Mouse (Mus musculus): ENCODE data around the gene Acly. TPM values are rescaled to one million over a fixed set of nuclear protein-coding genes. Genes with fewer than 3 reads are reported as not detected.

The Acly gene
- polyA plus RNA-seq, 1 experiment from 2014 or later, result 219 TPM

DNA sequence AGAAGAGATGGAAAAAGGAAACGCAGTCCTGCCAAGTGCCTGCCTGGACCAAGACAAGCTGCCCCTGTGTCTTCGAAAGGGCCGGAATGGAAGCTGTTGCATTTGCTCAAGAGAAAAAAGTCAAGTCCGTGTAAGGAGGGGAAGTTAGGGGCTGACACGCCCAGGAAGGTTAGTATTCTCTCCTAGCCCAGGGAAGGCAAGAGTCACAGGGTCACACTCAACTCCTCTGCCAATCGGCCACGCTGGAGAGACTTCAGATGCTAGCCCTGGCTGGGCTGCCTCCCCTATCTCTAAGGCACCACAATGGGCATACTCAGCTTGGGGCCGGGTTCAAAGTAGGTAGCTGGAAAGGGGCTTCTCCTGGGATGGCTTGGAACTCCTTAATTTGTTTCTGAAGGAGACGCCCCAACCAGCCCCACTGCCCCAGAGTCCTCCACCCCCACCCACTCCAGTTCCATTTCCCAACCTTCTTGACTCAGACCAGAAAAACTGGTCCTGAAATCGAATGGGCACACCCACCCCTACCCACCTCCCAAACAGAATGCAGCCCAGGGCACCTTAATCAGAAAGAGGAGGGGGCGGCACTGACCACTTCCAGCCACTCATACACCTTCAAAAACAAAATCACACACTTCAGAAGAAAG, 2.7 kb downstream of the Acly start:
- Histone ChIP-seq H3K9me3 (ENCODE audit: control insufficient read depth, low read length) (no peaks in the 10 kb centered on the region), H3K4me3 (replicated peaks; ENCODE audit: low read depth, low read length) (peak overlapping the region; percentile 90), H3K27me3 (ENCODE audit: control insufficient read depth, insufficient read depth, low read length) (no peaks in the 10 kb centered on the region), H3K4me1 (ENCODE audit: control insufficient read depth, insufficient read depth, low read length) (peaks cover 25% of the 10 kb centered on the region), H3K4me2 (ENCODE audit: low read length) (peak overlapping the region; percentile 96), H3K27ac (replicated peaks; ENCODE audit: low read depth, low read length) (0 out of 2 replicates have a peak overlapping the region, but pooled peaks have one; percentile 5), H3K36me3 (ENCODE audit: control insufficient read depth, insufficient read depth, low read length) (peaks cover 41% of the 10 kb centered on the region), H3K9ac (replicated peaks; ENCODE audit: low read length) (peak overlapping the region; percentile 79)
- 52% methylated on average over 11 of the region's 11 CpGs for WGBS
- no peak for ATAC-seq (ENCODE audit: low FRiP score, low TSS enrichment)
- DNase-seq, result no peak

DNA sequence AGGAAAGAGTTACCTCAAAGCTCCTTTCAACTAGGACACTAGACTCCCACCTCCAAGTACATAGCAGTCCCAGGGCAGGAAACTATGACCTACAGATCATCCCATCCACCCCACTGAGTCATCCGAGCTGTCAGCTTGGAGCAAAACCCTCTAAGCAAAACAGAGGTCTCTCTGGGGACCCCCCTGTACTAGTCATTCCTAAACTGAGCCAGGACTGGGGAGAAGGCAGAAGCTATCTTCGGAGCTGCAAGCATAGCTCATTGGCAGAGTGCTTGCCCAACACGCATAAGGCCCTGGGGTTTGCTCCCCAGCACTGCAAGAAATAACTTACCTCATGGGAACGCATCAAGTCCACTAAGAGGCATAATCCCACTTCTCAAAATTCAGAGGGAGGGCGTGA, 3.4 kb downstream of the Acly start:
- H3K4me1 ChIP-seq (ENCODE audit: control insufficient read depth, insufficient read depth, low read length), result peaks cover 25% of the 10 kb centered on the region
- H3K27me3 ChIP-seq (ENCODE audit: control insufficient read depth, insufficient read depth, low read length), result no peaks in the 10 kb centered on the region
- ATAC-seq (ENCODE audit: low FRiP score, low TSS enrichment) (no peak), DNase-seq (no peak)
- H3K4me3 ChIP-seq (replicated peaks; ENCODE audit: low read depth, low read length), result no peak overlapping the region
- no peaks in the 10 kb centered on the region for H3K9me3 ChIP-seq (ENCODE audit: control insufficient read depth, low read length)
- H3K9ac ChIP-seq (replicated peaks; ENCODE audit: low read length), result no peak overlapping the region; the same call in 1 of the 2 replicates
- no peak overlapping the region for H3K27ac ChIP-seq (replicated peaks; ENCODE audit: low read depth, low read length)
- H3K36me3 ChIP-seq (ENCODE audit: control insufficient read depth, insufficient read depth, low read length), result peaks cover 49% of the 10 kb centered on the region
- peak overlapping the region; percentile 96; the same call in 1 of the 2 replicates for H3K4me2 ChIP-seq (ENCODE audit: low read length)
- 81% methylated on average over 5 of the region's 5 CpGs for WGBS

DNA sequence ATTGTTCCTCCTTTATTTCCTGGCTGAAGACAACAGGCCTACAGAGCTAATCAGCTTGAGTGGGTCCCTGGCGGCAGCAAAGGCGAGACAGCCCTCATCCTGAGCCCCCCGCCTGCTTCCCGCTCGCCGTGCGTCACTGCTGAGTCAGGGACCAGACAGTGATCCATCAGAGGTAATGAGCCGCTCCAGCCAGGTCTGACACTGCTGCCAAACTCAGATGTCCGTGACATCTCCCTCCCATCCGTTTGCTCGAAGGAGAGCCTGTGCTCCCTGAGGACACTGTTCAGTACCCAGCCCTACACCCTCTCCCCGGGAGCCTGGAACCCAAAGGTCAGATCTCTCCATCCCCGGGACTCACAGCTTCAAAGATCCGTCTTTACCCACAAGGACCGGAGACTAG, 7.0 kb downstream of the Acly start:
- WGBS, result 89% methylated on average over 15 of the region's 15 CpGs
- DNase-seq, result no peak
- ATAC-seq (ENCODE audit: low FRiP score, low TSS enrichment), result no peak
- H3K9ac ChIP-seq (replicated peaks; ENCODE audit: low read length), result no peak overlapping the region
- no peak overlapping the region for H3K4me3 ChIP-seq (replicated peaks; ENCODE audit: low read depth, low read length)
- no peak overlapping the region for H3K4me2 ChIP-seq (ENCODE audit: low read length)
- no peaks in the 10 kb centered on the region for H3K27me3 ChIP-seq (ENCODE audit: control insufficient read depth, insufficient read depth, low read length)
- no peak overlapping the region for H3K27ac ChIP-seq (replicated peaks; ENCODE audit: low read depth, low read length)
- peaks cover 17% of the 10 kb centered on the region for H3K4me1 ChIP-seq (ENCODE audit: control insufficient read depth, insufficient read depth, low read length)
- peaks cover 82% of the 10 kb centered on the region for H3K36me3 ChIP-seq (ENCODE audit: control insufficient read depth, insufficient read depth, low read length)
- H3K9me3 ChIP-seq (ENCODE audit: control insufficient read depth, low read length), result no peaks in the 10 kb centered on the region

GRCm38 (mm10) chr11:100519188-100519587, 8.6 kb downstream of the Acly start:
- H3K36me3 ChIP-seq (ENCODE audit: control insufficient read depth, insufficient read depth, low read length), result peaks cover 96% of the 10 kb centered on the region
- H3K27ac ChIP-seq (replicated peaks; ENCODE audit: low read depth, low read length), result no peak overlapping the region
- no peak overlapping the region for H3K4me2 ChIP-seq (ENCODE audit: low read length)
- no peak for ATAC-seq (ENCODE audit: low FRiP score, low TSS enrichment)
- H3K4me1 ChIP-seq (ENCODE audit: control insufficient read depth, insufficient read depth, low read length), result peaks cover under 1% of the 10 kb centered on the region; the same call in 1 of the 2 replicates
- H3K9ac ChIP-seq (replicated peaks; ENCODE audit: low read length), result no peak overlapping the region
- DNase-seq, result no peak
- H3K27me3 ChIP-seq (ENCODE audit: control insufficient read depth, insufficient read depth, low read length), result no peaks in the 10 kb centered on the region
- 82% methylated on average over 7 of the region's 7 CpGs for WGBS
- H3K4me3 ChIP-seq (replicated peaks; ENCODE audit: low read depth, low read length), result no peak overlapping the region
- no peaks in the 10 kb centered on the region for H3K9me3 ChIP-seq (ENCODE audit: control insufficient read depth, low read length)

- Histone ChIP-seq H3K4me3 (replicated peaks; ENCODE audit: low read depth, low read length) (no peak overlapping the region), H3K9me3 (ENCODE audit: control insufficient read depth, low read length) (no peaks in the 10 kb centered on the region), H3K27ac (replicated peaks; ENCODE audit: low read depth, low read length) (no peak overlapping the region), H3K36me3 (ENCODE audit: control insufficient read depth, insufficient read depth, low read length) (peaks cover 98% of the 10 kb centered on the region), H3K4me1 (ENCODE audit: control insufficient read depth, insufficient read depth, low read length) (no peaks in the 10 kb centered on the region), H3K9ac (replicated peaks; ENCODE audit: low read length) (no peak overlapping the region), H3K27me3 (ENCODE audit: control insufficient read depth, insufficient read depth, low read length) (no peaks in the 10 kb centered on the region), H3K4me2 (ENCODE audit: low read length) (no peak overlapping the region)
- DNase-seq (peak; percentile 36), ATAC-seq (ENCODE audit: low FRiP score, low TSS enrichment) (no peak)
- 63% methylated on average over 5 of the region's 5 CpGs for WGBS
Observed at GRCm38 (mm10) chr11:100518188-100518591, 9.6 kb downstream of the Acly start.

- Histone ChIP-seq H3K36me3 (ENCODE audit: control insufficient read depth, insufficient read depth, low read length) (peaks cover 97% of the 10 kb centered on the region), H3K27ac (replicated peaks; ENCODE audit: low read depth, low read length) (no peak overlapping the region), H3K9ac (replicated peaks; ENCODE audit: low read length) (no peak overlapping the region), H3K4me2 (ENCODE audit: low read length) (no peak overlapping the region), H3K4me3 (replicated peaks; ENCODE audit: low read depth, low read length) (no peak overlapping the region), H3K9me3 (ENCODE audit: control insufficient read depth, low read length) (no peaks in the 10 kb centered on the region), H3K4me1 (ENCODE audit: control insufficient read depth, insufficient read depth, low read length) (no peaks in the 10 kb centered on the region), H3K27me3 (ENCODE audit: control insufficient read depth, insufficient read depth, low read length) (no peaks in the 10 kb centered on the region)
- 80% methylated on average over 9 of the region's 9 CpGs for WGBS
- no peak for ATAC-seq (ENCODE audit: low FRiP score, low TSS enrichment)
- DNase-seq, result no peak
Observed at GRCm38 (mm10) chr11:100516291-100516690, 11.5 kb downstream of the Acly start.

- Histone ChIP-seq H3K9me3 (ENCODE audit: control insufficient read depth, low read length) (no peaks in the 10 kb centered on the region), H3K4me2 (ENCODE audit: low read length) (no peak overlapping the region), H3K27ac (replicated peaks; ENCODE audit: low read depth, low read length) (no peak overlapping the region), H3K27me3 (ENCODE audit: control insufficient read depth, insufficient read depth, low read length) (no peaks in the 10 kb centered on the region), H3K4me3 (replicated peaks; ENCODE audit: low read depth, low read length) (no peak overlapping the region), H3K9ac (replicated peaks; ENCODE audit: low read length) (no peak overlapping the region), H3K36me3 (ENCODE audit: control insufficient read depth, insufficient read depth, low read length) (peaks cover 97% of the 10 kb centered on the region), H3K4me1 (ENCODE audit: control insufficient read depth, insufficient read depth, low read length) (no peaks in the 10 kb centered on the region)
- ATAC-seq (ENCODE audit: low FRiP score, low TSS enrichment), result no peak
- WGBS, result 95% methylated on average over 9 of the region's 9 CpGs
- no peak for DNase-seq
Observed at GRCm38 (mm10) chr11:100515789-100516188, 12.0 kb downstream of the Acly start.

- H3K27ac ChIP-seq (replicated peaks; ENCODE audit: low read depth, low read length), result no peak overlapping the region
- H3K4me2 ChIP-seq (ENCODE audit: low read length), result no peak overlapping the region
- H3K4me3 ChIP-seq (replicated peaks; ENCODE audit: low read depth, low read length), result no peak overlapping the region
- no peaks in the 10 kb centered on the region for H3K9me3 ChIP-seq (ENCODE audit: control insufficient read depth, low read length)
- ATAC-seq (ENCODE audit: low FRiP score, low TSS enrichment) (no peak), DNase-seq (no peak)
- peaks cover 97% of the 10 kb centered on the region for H3K36me3 ChIP-seq (ENCODE audit: control insufficient read depth, insufficient read depth, low read length)
- H3K4me1 ChIP-seq (ENCODE audit: control insufficient read depth, insufficient read depth, low read length), result no peaks in the 10 kb centered on the region
- H3K27me3 ChIP-seq (ENCODE audit: control insufficient read depth, insufficient read depth, low read length), result no peaks in the 10 kb centered on the region
- no peak overlapping the region for H3K9ac ChIP-seq (replicated peaks; ENCODE audit: low read length)
- WGBS, result 96% methylated on average over 9 of the region's 9 CpGs
Observed at GRCm38 (mm10) chr11:100515061-100515460, 12.7 kb downstream of the Acly start.

DNA sequence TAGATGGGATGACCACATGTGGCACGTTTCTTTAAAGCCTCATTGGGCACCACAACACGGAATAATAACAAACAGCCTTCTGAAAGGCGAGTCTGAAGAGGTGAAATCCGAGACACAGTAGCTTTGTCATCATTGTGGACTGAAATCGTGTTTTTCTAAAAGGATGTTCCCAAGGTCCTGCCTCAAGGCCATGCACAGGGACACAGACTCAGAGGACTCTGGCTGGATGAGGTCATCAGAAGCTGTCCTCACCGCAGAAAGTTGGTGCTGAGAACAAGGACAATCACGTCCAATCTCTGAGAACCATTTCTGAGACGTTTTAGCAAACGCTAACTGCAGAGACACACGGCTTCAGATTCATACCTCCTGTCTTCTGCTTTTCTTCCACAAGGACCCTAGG, 14.1 kb downstream of the Acly start:
- DNase-seq (no peak), ATAC-seq (ENCODE audit: low FRiP score, low TSS enrichment) (no peak)
- Histone ChIP-seq H3K36me3 (ENCODE audit: control insufficient read depth, insufficient read depth, low read length) (peaks cover 97% of the 10 kb centered on the region), H3K4me3 (replicated peaks; ENCODE audit: low read depth, low read length) (no peak overlapping the region), H3K27me3 (ENCODE audit: control insufficient read depth, insufficient read depth, low read length) (no peaks in the 10 kb centered on the region), H3K4me2 (ENCODE audit: low read length) (no peak overlapping the region), H3K9ac (replicated peaks; ENCODE audit: low read length) (no peak overlapping the region), H3K27ac (replicated peaks; ENCODE audit: low read depth, low read length) (no peak overlapping the region), H3K4me1 (ENCODE audit: control insufficient read depth, insufficient read depth, low read length) (no peaks in the 10 kb centered on the region), H3K9me3 (ENCODE audit: control insufficient read depth, low read length) (no peaks in the 10 kb centered on the region)
- 93% methylated on average over 10 of the region's 10 CpGs for WGBS
